Mouse (Mus musculus) spleen, adult 2 months (tissue): ENCODE measurements around the gene Cks2.

Experiments
- CTCF ChIP-seq: fragments of 200-500 bp; IDR thresholded peaks from 2 replicates; pipeline ENCODE4 v1.5.1; 2011; ENCODE audit warnings: mild to moderate bottlenecking, inconsistent platforms; ENCODE audit not compliant: insufficient read depth, insufficient read length, insufficient replicate concordance; ENCODE audit errors: extremely low read depth
- POLR2A ChIP-seq: fragments of 200-500 bp; IDR thresholded peaks from 2 replicates; pipeline ENCODE4 v1.6.1; 2011; ENCODE audit warnings: low read depth, low read length, inconsistent platforms

DNA sequence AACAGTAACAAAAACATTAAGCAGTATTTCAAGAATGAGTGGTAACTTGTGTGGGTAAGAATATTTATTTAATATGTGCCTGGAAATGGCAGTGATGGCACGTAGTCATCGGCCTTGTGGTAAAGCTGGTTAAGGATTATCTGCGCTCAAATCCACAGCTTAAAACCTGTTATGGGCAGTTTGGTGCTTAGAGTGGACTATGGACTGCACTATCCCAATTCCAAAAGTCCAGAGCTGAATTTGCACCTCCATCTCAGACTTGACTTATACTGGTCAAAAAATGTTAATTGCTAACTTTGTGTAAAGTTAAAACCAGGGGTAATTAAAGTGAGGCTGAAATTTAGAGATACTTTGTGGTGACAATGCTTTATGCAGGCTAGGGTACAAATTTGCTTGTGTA is 2.7 kb downstream of the Cks2 start:
- TF ChIP-seq CTCF (no peak), POLR2A (no peak)
